Mouse (Mus musculus) embryonic fibroblast, embryonic 13.5 days (primary cell): Measurements from ENCODE around the gene Cd3d. TPM values are rescaled to one million over a fixed set of nuclear protein-coding genes. Genes with fewer than 3 reads are reported as not detected.

Experiments used
- H3K27ac ChIP-seq: 2 replicates; pipeline ENCODE4 v1.5.1; 2012; ENCODE audit warnings: low read length, control low read depth, inconsistent platforms; ENCODE audit not compliant: insufficient read depth
- H3K4me1 ChIP-seq: 2 replicates; pipeline ENCODE4 v1.6.1; 2011; ENCODE audit warnings: low read length; ENCODE audit not compliant: control insufficient read depth, insufficient read depth
- H3K4me3 ChIP-seq: 2 replicates; pipeline ENCODE4 v1.5.1; 2011; ENCODE audit warnings: mild to moderate bottlenecking, control low read depth, low read length; ENCODE audit not compliant: insufficient read depth
- CTCF ChIP-seq: IDR thresholded peaks from 2 replicates; pipeline ENCODE4 v1.5.1; 2011; ENCODE audit warnings: mild to moderate bottlenecking, control low read depth, low read length, moderate library complexity, borderline replicate concordance; ENCODE audit not compliant: insufficient read depth
- POLR2A ChIP-seq: IDR thresholded peaks from 2 replicates; pipeline ENCODE4 v1.6.1; 2011; ENCODE audit warnings: low read depth, mild to moderate bottlenecking, control low read depth, low read length, moderate library complexity
- polyA plus RNA-seq: library from polyadenylated mRNA; stranded (reverse); fragments of >200 nt; gene quantifications from 2 replicates; pipeline ENCODE4 v1.2.4, GENCODE M21; 2011; ENCODE audit warnings: low read depth; ENCODE audit not compliant: missing spikeins, insufficient read length

Gene Cd3d
- polyA plus RNA-seq, 1 experiment: not detected

DNA sequence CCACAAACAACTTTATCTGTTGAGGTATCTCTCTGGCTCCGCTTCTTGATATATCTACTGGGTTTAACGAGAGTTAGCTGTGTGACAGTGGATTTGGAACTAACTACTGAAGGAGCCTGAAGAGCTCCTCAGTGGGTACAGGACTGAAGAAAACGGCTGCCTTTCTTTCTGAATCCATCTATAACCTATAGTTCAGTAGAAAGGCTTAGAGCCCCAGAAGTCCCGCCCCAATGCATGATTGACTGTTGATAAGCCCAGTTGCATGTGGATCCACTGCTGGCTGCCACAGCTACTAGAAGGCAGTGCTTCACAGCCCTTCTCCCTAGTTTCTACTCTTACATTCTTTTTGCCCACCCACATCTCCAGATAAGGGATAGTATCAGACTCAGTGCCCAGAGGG, 28.9 kb downstream of the Cd3d start:
- Histone ChIP-seq H3K27ac (no peak overlapping the region), H3K4me3 (no peak overlapping the region), H3K4me1 (no peaks in the 10 kb centered on the region)
- TF ChIP-seq POLR2A: no peak
- TF ChIP-seq CTCF: no peak

GRCm38 (mm10) chr9:45011291-45011690, 29.7 kb downstream of the Cd3d start:
- H3K4me3 ChIP-seq: no peak overlapping the region
- no peaks in the 10 kb centered on the region for H3K4me1 ChIP-seq
- TF ChIP-seq CTCF (no peak), POLR2A (no peak)
- H3K27ac ChIP-seq: no peak overlapping the region

DNA sequence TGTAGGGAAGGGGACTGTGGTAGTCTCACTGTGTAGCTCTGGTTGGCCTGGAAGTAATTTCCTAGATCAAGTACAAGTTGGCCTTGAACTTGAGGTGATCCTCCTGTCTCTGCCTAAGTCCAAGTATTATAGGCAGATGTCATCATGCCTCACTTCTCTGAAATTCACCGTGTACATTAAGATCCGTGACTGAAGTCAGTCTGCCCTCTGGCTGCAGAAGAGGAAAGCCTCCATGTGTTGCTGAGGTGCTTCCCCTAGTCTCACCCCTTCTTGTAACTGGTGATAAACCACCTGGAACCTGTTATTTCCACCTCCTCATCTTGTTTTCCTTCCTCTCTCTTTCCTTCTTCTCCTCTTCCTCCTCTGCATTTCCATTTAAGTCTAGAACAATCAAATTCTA, 33.3 kb downstream of the Cd3d start:
- no peak for TF ChIP-seq POLR2A
- no peak for TF ChIP-seq CTCF

DNA sequence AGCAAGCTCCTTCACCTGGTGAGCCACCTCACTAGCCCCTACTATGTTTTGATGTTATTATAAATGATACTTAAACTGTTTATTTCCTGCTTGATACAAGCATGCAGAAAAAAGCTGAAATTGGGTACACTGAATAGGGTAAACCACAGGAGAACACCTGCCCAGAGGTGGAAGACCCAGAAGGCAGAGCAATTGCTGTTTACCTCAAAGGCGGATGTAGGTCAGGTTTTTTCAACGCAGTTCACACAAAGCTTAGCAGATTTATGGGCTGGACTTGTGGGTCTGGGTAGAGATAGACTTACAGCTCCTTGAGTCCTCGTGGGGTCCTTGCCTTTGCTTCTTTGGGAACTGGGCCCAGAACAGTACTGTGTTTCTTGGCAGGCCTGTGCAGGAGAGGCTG, 34.3 kb downstream of the Cd3d start:
- Histone ChIP-seq H3K4me1 (no peaks in the 10 kb centered on the region), H3K27ac (no peak overlapping the region), H3K4me3 (no peak overlapping the region)
- TF ChIP-seq CTCF (no peak), POLR2A (no peak)

More for the DNA sequence above, 33.3 kb downstream of the Cd3d start:
- Histone ChIP-seq H3K27ac (no peak overlapping the region), H3K4me1 (no peaks in the 10 kb centered on the region), H3K4me3 (no peak overlapping the region)

DNA sequence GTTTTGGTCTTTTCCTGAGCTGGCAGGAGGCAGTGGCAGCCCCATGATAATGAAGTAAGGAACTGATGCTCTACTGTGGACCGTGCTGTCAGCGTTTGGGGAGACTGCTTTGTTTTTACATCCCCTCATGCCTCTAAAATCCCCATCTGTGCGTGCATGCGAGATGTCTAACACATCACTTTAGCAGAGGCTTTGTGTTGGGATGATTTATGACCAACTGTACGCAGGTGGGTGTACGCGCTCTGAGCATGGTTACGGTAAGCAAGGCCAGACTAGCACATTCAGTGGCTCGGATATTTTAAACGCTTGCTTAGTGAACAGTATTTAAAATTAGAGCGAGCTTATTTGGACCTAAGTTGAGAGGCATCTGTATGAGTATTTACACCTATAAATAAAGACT, 36.4 kb downstream of the Cd3d start:
- no peak overlapping the region for H3K4me3 ChIP-seq
- no peaks in the 10 kb centered on the region for H3K4me1 ChIP-seq
- H3K27ac ChIP-seq: no peak overlapping the region
- no peak for TF ChIP-seq POLR2A
- no peak for TF ChIP-seq CTCF

- Histone ChIP-seq H3K4me3 (no peak overlapping the region), H3K27ac (no peak overlapping the region), H3K4me1 (no peaks in the 10 kb centered on the region)
- TF ChIP-seq POLR2A: no peak
- TF ChIP-seq CTCF: no peak
These were observed 41.2 kb downstream of the Cd3d start for GRCm38 (mm10) chr9:45022800-45023199.

- Histone ChIP-seq H3K27ac (no peak overlapping the region), H3K4me3 (no peak overlapping the region), H3K4me1 (no peaks in the 10 kb centered on the region)
- TF ChIP-seq CTCF: no peak
- no peak for TF ChIP-seq POLR2A
These were observed 42.1 kb downstream of the Cd3d start for GRCm38 (mm10) chr9:45023638-45024037.

- Histone ChIP-seq H3K4me1 (no peaks in the 10 kb centered on the region), H3K27ac (no peak overlapping the region), H3K4me3 (no peak overlapping the region)
- TF ChIP-seq CTCF (no peak), POLR2A (no peak)
These were observed 42.6 kb downstream of the Cd3d start for GRCm38 (mm10) chr9:45024187-45024586.

GRCm38 (mm10) chr9:45027376-45027775, 45.8 kb downstream of the Cd3d start:
- no peak for TF ChIP-seq CTCF
- no peak overlapping the region for H3K4me3 ChIP-seq
- no peaks in the 10 kb centered on the region for H3K4me1 ChIP-seq
- no peak overlapping the region for H3K27ac ChIP-seq

- H3K4me3 ChIP-seq: no peak overlapping the region
- H3K27ac ChIP-seq: no peak overlapping the region
- TF ChIP-seq POLR2A (no peak), CTCF (no peak)
- no peaks in the 10 kb centered on the region for H3K4me1 ChIP-seq
These were observed 48.8 kb downstream of the Cd3d start for GRCm38 (mm10) chr9:45030341-45030740.

GRCm38 (mm10) chr9:45032261-45032660, 50.7 kb downstream of the Cd3d start:
- Histone ChIP-seq H3K27ac (no peak overlapping the region), H3K4me3 (no peak overlapping the region), H3K4me1 (no peaks in the 10 kb centered on the region)
- TF ChIP-seq CTCF: no peak

- Histone ChIP-seq H3K4me3 (no peak overlapping the region), H3K4me1 (no peaks in the 10 kb centered on the region), H3K27ac (no peak overlapping the region)
- TF ChIP-seq CTCF: no peak
- no peak for TF ChIP-seq POLR2A
These were observed 52.9 kb downstream of the Cd3d start for GRCm38 (mm10) chr9:45034526-45034925.

Other genes with a start within 250 kb of the Cd3d start
- 61.2 and 68.8 TPM in 2 replicates for gene Phldb1, start 246.6 kb upstream of the Cd3d start, polyA plus RNA-seq
- 255 and 260 TPM in 2 replicates for gene Arcn1, start 213.9 kb upstream of the Cd3d start, polyA plus RNA-seq
- gene Ift46, start 213.9 kb upstream of the Cd3d start, polyA plus RNA-seq: 128 and 132 TPM in 2 replicates
- gene Tmem25, start 182.5 kb upstream of the Cd3d start, polyA plus RNA-seq: 0.65 and 0.90 TPM in 2 replicates
- gene Ttc36, start 178.7 kb upstream of the Cd3d start, polyA plus RNA-seq: 0.79 TPM in 1 of 2 replicates, not detected in the other
- gene Kmt2a, start 100.5 kb upstream of the Cd3d start, polyA plus RNA-seq: 29.0 and 32.1 TPM in 2 replicates
- gene Atp5l, start 61.0 kb upstream of the Cd3d start, polyA plus RNA-seq: 281 and 285 TPM in 2 replicates
- gene Ube4a, start 16.2 kb upstream of the Cd3d start, polyA plus RNA-seq: 56.9 and 64.4 TPM in 2 replicates
- gene Cd3g, start 1.4 kb upstream of the Cd3d start, polyA plus RNA-seq: not detected in 2 replicates
- not detected in 2 replicates for gene Cd3e, start 27.8 kb downstream of the Cd3d start, polyA plus RNA-seq
- gene Mpzl2, start 58.0 kb downstream of the Cd3d start, polyA plus RNA-seq: 0.77 and 1.2 TPM in 2 replicates
- 3.4 and 4.0 TPM in 2 replicates for gene Mpzl3, start 73.4 kb downstream of the Cd3d start, polyA plus RNA-seq
- gene Jaml, start 97.4 kb downstream of the Cd3d start, polyA plus RNA-seq: not detected in 2 replicates
- gene Scn2b, start 136.0 kb downstream of the Cd3d start, polyA plus RNA-seq: 0.28 and 0.83 TPM in 2 replicates
- not detected in 2 replicates for gene Scn4b, start 156.6 kb downstream of the Cd3d start, polyA plus RNA-seq
- not detected in 2 replicates for gene BC049352, start 200.2 kb downstream of the Cd3d start, polyA plus RNA-seq
- not detected in 2 replicates for gene Tmprss4, start 222.3 kb downstream of the Cd3d start, polyA plus RNA-seq